Mouse (Mus musculus): ENCODE measurements around the gene Zfp219. TPM values are rescaled to one million over a fixed set of nuclear protein-coding genes. Genes with fewer than 3 reads are reported as not detected.

Gene Zfp219
- total and polyA plus RNA-seq, 3 experiments: 26.8 to 42.0 (median 30.0) TPM

DNA sequence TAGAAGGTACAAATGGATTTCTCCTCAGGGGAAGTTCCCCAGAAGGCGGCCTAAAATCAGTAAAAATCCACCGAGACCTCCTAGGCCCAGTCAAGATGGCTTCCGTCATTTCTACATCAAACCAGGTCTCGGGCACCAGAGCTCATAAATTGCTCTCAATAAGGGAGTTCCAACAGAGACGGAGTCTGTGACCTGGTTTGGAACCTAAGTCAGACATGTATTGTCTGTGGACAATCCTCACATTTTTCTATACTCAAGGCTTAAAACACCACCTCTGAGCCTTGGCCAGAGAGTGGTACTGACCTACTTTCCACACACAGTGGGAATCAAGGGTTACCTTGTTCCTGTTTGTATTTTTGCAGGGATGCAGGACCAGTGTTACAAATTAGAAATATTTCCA is 8.0 kb downstream of the Zfp219 start:
- WGBS: 77% methylated on average over 5 of the region's 5 CpGs
- intact Hi-C loops (cut with DNase I): loop anchor here (10.0 kb wide), 1 partner anchor 262 kb away; the partner anchor contains the start of genes Rab2b and Tox4
- no peak overlapping the region for H3K4me3 ChIP-seq
- no peaks in the 10 kb centered on the region for H3K27me3 ChIP-seq (ENCODE audit: control insufficient read depth, insufficient read depth, low read length)
- no peak overlapping the region for H3K27ac ChIP-seq
- no peak for DNase-seq
- no peak overlapping the region for H3K9ac ChIP-seq (ENCODE audit: low read depth, low read length)
- H3K79me2 ChIP-seq (replicated peaks; ENCODE audit: control insufficient read depth, insufficient read depth, low read length): no peaks in the 10 kb centered on the region
- peaks cover 5% of the 10 kb centered on the region for H3K4me1 ChIP-seq (ENCODE audit: control insufficient read depth, insufficient read depth, low read length)
- TF ChIP-seq POLR2A (IDR thresholded peaks at IDR 0.05; ENCODE audit: insufficient read depth, low read depth, low read length) (no peak), CTCF (IDR thresholded peaks at IDR 0.05) (no peak), EP300 (IDR thresholded peaks at IDR 0.05; ENCODE audit: insufficient read depth, low read depth, low read length) (no peak)
- no peaks in the 10 kb centered on the region; the same call in 1 of the 2 replicates for H3K36me3 ChIP-seq (ENCODE audit: control insufficient read depth, insufficient read depth, low read length)

DNA sequence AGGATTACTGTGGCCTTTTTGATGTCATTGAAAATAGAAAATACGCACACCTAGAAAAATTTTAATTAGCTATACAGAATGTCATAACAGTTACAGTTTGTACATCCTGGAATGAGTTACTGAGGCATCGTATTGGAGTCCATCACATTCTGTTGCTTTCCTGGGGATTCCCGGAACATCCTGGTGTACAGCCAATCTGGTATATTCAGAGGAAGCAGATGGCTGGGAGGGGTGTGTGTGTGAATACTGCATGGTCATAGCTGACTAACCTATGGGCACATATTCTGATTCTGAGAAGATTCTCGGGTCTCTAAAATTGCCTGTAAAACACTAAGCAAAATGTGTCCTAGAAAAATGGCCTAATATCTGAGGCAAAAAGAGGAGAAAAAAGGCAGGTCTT is 8.4 kb downstream of the Zfp219 start:
- DNase-seq: no peak
- 40% methylated on average over 4 of the region's 4 CpGs for WGBS
- Histone ChIP-seq H3K9ac (ENCODE audit: low read depth, low read length) (no peak overlapping the region), H3K36me3 (ENCODE audit: control insufficient read depth, insufficient read depth, low read length) (no peaks in the 10 kb centered on the region; the same call in 1 of the 2 replicates), H3K27ac (no peak overlapping the region), H3K4me3 (no peak overlapping the region), H3K27me3 (ENCODE audit: control insufficient read depth, insufficient read depth, low read length) (no peaks in the 10 kb centered on the region), H3K4me1 (ENCODE audit: control insufficient read depth, insufficient read depth, low read length) (peaks cover 5% of the 10 kb centered on the region), H3K79me2 (replicated peaks; ENCODE audit: control insufficient read depth, insufficient read depth, low read length) (no peaks in the 10 kb centered on the region)
- TF ChIP-seq CTCF (IDR thresholded peaks at IDR 0.05) (no peak), EP300 (IDR thresholded peaks at IDR 0.05; ENCODE audit: insufficient read depth, low read depth, low read length) (no peak), POLR2A (IDR thresholded peaks at IDR 0.05; ENCODE audit: insufficient read depth, low read depth, low read length) (no peak)
- intact Hi-C loops (cut with DNase I): loop anchor here (10.0 kb wide), 1 partner anchor 263 kb away; the partner anchor contains the start of genes Rab2b and Tox4

DNA sequence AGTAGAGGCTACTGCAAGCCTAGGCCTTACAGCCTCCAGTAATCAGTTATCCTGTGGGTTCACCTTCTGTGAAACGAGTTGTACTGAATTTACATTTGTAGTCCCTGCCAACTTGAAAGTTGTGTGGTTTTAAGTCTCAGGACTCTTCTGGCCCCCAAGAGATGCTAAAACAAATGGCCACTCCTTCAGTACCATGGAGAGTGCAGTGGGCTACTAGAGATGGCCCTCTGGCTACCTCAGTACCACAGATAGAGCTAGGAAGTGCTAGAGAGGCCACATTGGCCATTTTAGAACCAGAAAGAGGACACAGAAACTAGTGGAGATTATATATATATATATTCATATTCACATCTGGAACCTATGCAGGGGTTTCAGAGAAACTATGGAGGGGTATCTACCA is 8.8 kb downstream of the Zfp219 start:
- H3K27me3 ChIP-seq (ENCODE audit: control insufficient read depth, insufficient read depth, low read length): no peaks in the 10 kb centered on the region
- H3K36me3 ChIP-seq (ENCODE audit: control insufficient read depth, insufficient read depth, low read length): no peaks in the 10 kb centered on the region; the same call in 1 of the 2 replicates
- H3K79me2 ChIP-seq (replicated peaks; ENCODE audit: control insufficient read depth, insufficient read depth, low read length): no peaks in the 10 kb centered on the region
- WGBS: 69% methylated on average over 1 of the region's 1 CpGs
- no peak overlapping the region for H3K9ac ChIP-seq (ENCODE audit: low read depth, low read length)
- intact Hi-C loops (cut with DNase I): loop anchor here (10.0 kb wide), 1 partner anchor 263 kb away; the partner anchor contains the start of genes Rab2b and Tox4
- TF ChIP-seq CTCF (IDR thresholded peaks at IDR 0.05) (no peak), POLR2A (IDR thresholded peaks at IDR 0.05; ENCODE audit: insufficient read depth, low read depth, low read length) (no peak), EP300 (IDR thresholded peaks at IDR 0.05; ENCODE audit: insufficient read depth, low read depth, low read length) (no peak)
- H3K4me3 ChIP-seq: no peak overlapping the region
- no peak overlapping the region for H3K27ac ChIP-seq
- peaks cover 5% of the 10 kb centered on the region for H3K4me1 ChIP-seq (ENCODE audit: control insufficient read depth, insufficient read depth, low read length)
- no peak for DNase-seq

DNA sequence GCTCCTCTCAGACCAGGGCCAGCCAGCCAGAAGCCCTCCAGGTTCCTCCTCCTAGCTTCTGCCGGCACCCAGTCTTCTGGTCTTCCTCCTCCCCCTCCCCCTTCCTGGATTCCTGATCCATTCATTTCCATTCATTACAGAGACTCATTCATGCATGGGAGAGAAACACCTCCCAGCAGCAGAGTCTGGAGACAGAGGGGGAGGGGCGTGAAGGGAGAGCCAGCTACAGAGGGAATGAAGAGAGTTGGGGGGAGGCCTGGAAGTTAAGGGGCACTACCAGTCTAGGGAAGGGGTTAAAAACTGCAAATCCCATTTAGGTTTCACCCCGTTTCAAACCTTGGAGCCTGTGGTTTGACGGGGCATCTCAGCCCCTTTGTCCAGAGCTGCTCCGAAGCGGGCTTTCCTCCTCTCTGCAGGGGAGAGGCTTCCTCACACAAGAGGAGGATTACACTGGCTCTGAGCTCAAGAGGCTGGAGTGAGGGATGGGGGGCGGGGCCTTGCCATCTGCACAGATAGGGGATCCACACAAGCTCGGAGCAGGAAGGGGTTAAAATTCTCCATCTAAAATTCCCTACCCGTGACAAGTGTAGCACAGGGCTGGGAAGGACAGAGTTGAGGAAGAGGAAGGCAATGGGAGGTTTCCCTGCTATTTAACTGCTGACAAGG is 10.0 kb downstream of the Zfp219 start:
- intact Hi-C loops (cut with DNase I): loop anchor here (10.0 kb wide), 1 partner anchor 264 kb away; the partner anchor contains the start of genes Rab2b and Tox4
- 28% methylated on average over 9 of the region's 9 CpGs for WGBS
- no peak overlapping the region for H3K4me3 ChIP-seq
- H3K4me1 ChIP-seq (ENCODE audit: control insufficient read depth, insufficient read depth, low read length): peaks cover 2% of the 10 kb centered on the region; the same call in 1 of the 2 replicates
- no peak overlapping the region for H3K9ac ChIP-seq (ENCODE audit: low read depth, low read length)
- no peaks in the 10 kb centered on the region for H3K36me3 ChIP-seq (ENCODE audit: control insufficient read depth, insufficient read depth, low read length)
- H3K27me3 ChIP-seq (ENCODE audit: control insufficient read depth, insufficient read depth, low read length): no peaks in the 10 kb centered on the region
- no peak for DNase-seq
- TF ChIP-seq EP300 (IDR thresholded peaks at IDR 0.05; ENCODE audit: insufficient read depth, low read depth, low read length) (no peak), POLR2A (IDR thresholded peaks at IDR 0.05; ENCODE audit: insufficient read depth, low read depth, low read length) (no peak), CTCF (IDR thresholded peaks at IDR 0.05) (no peak)
- H3K27ac ChIP-seq: no peak overlapping the region
- no peaks in the 10 kb centered on the region for H3K79me2 ChIP-seq (replicated peaks; ENCODE audit: control insufficient read depth, insufficient read depth, low read length)

DNA sequence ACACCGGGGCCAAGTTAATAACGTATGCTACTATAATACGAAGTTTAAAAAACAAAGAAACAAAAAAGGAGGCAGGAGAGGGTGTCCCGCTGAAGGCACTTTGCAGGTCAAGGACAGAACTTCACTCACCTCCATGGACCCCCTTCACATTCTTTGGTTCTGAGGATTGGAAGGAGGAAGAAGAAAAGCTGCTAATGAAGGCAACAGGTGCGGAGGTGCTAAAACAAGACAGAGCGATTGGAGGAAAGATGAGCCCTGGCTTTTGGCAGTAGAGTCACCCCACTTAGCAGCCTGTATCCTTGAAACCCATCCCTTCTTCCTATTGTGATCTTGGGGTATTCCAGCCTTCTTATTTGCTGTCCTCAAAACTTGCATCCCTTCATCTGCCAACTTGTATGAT is 10.7 kb downstream of the Zfp219 start:
- no peak overlapping the region for H3K9ac ChIP-seq (ENCODE audit: low read depth, low read length)
- 83% methylated on average over 6 of the region's 6 CpGs for WGBS

DNA sequence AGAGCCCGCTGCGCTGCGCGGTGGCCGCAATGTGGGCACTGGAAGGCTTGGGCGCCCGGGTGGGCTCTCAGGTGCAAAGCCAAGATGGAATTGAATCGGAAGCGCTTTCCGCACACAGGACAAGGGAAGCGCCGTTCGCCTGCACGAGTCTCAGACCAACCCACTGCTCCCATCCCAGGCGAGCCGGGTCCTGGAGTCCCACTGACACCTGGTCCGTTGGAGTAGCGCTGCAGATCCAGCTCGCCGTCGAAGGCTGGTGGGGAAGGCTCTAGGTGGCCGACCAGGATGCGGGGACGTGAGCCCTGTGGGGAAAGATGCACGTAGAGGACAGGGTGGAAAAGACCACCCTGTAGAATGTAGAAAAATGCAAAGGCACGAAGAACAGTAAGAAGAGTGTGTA is 11.2 kb downstream of the Zfp219 start:
- TF ChIP-seq CTCF (IDR thresholded peaks at IDR 0.05): no peak
- no peak for TF ChIP-seq EP300 (IDR thresholded peaks at IDR 0.05; ENCODE audit: insufficient read depth, low read depth, low read length)
- no peak for TF ChIP-seq POLR2A (IDR thresholded peaks at IDR 0.05; ENCODE audit: insufficient read depth, low read depth, low read length)
- Histone ChIP-seq H3K36me3 (ENCODE audit: control insufficient read depth, insufficient read depth, low read length) (no peaks in the 10 kb centered on the region), H3K4me1 (ENCODE audit: control insufficient read depth, insufficient read depth, low read length) (no peaks in the 10 kb centered on the region), H3K79me2 (replicated peaks; ENCODE audit: control insufficient read depth, insufficient read depth, low read length) (no peaks in the 10 kb centered on the region), H3K27me3 (ENCODE audit: control insufficient read depth, insufficient read depth, low read length) (no peaks in the 10 kb centered on the region), H3K27ac (no peak overlapping the region), H3K9ac (ENCODE audit: low read depth, low read length) (no peak overlapping the region), H3K4me3 (no peak overlapping the region)
- 76% methylated on average over 26 of the region's 26 CpGs for WGBS
- no peak for DNase-seq
- intact Hi-C loops (cut with DNase I): loop anchor here (1.0 to 2.0 kb wide), 3 partner anchors 11 to 107 kb away; partner anchors contain the start of gene Zfp219

More for the DNA sequence above, 10.7 kb downstream of the Zfp219 start:
- intact Hi-C loops (cut with DNase I): loop anchor here (1.0 to 10.0 kb wide), 4 partner anchors 10 to 265 kb away; partner anchors contain the start of genes Rab2b, Tox4 and Zfp219
- TF ChIP-seq CTCF (IDR thresholded peaks at IDR 0.05): no peak
- no peak for TF ChIP-seq EP300 (IDR thresholded peaks at IDR 0.05; ENCODE audit: insufficient read depth, low read depth, low read length)
- TF ChIP-seq POLR2A (IDR thresholded peaks at IDR 0.05; ENCODE audit: insufficient read depth, low read depth, low read length): no peak
- DNase-seq: no peak
- no peaks in the 10 kb centered on the region for H3K4me1 ChIP-seq (ENCODE audit: control insufficient read depth, insufficient read depth, low read length)
- H3K4me3 ChIP-seq: no peak overlapping the region
- H3K27me3 ChIP-seq (ENCODE audit: control insufficient read depth, insufficient read depth, low read length): no peaks in the 10 kb centered on the region
- no peaks in the 10 kb centered on the region for H3K79me2 ChIP-seq (replicated peaks; ENCODE audit: control insufficient read depth, insufficient read depth, low read length)
- H3K36me3 ChIP-seq (ENCODE audit: control insufficient read depth, insufficient read depth, low read length): no peaks in the 10 kb centered on the region
- no peak overlapping the region for H3K27ac ChIP-seq
